Comparison of ENCODE assay signal across 8 mouse cellular contexts in the genomic region with DNA sequence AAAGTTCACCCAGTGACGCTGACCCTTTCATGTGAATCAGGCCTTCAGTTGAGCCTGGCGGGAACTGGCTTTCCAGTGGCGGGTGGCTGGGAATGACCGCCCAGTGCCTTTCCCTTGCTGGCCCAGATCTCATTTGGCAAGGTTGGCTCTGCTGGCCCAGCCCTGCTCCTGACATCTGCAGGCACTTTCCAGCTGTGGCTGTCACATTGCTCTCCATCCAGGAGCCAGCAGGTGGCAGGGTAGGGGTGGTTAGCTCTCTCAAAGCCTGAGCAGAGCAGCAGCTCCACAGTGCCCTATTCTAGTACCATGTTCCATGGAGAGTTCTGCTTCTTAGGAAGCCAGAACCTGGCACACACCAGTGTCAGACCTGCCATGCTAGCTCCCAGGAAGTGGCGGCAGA. TPM values are rescaled to one million over a fixed set of nuclear protein-coding genes. Genes with fewer than 3 reads are reported as not detected.
DNase-seq lines count a peak whose midpoint lies in the region; ATAC-seq and TF ChIP-seq lines count a peak whose summit lies in the region.

No protein-coding gene starts in this region.

- no peaks in the 10 kb centered on the region for H3K9me3 ChIP-seq in CH12.LX (replicated peaks; ENCODE audit: low read length)
- no peaks in the 10 kb centered on the region for H3K9me3 ChIP-seq in forebrain, embryonic 15.5 days
- H3K9me3 ChIP-seq in lung, embryonic 15.5 days, result no peaks in the 10 kb centered on the region

- WGBS in forebrain, embryonic 15.5 days, result 35% methylated on average over 5 of the region's 5 CpGs
- 31% methylated on average over 5 of the region's 5 CpGs for WGBS in lung, embryonic 15.5 days

- intact Hi-C loops in heart, postnatal 36 days (cut with DNase I), result loop anchor here (1.0 kb wide), 1 partner anchor 17 kb away; no protein-coding TSS in a partner anchor

- no peak overlapping the region for H3K27ac ChIP-seq in CH12.LX (ENCODE audit: insufficient read depth, low read depth)
- H3K27ac ChIP-seq in forebrain, embryonic 15.5 days (replicated peaks), result no peak overlapping the region
- peak overlapping the region; percentile 95 for H3K27ac ChIP-seq in layer of hippocampus, adult 2 months
- H3K27ac ChIP-seq in lung, embryonic 15.5 days, result no peak overlapping the region

- TF ChIP-seq POLR2A in CH12.LX (IDR thresholded peaks at IDR 0.05; ENCODE audit: low read depth, low read length), result no peak; the same call in 1 of the 2 replicates

- no peak overlapping the region for H3K4me2 ChIP-seq in CH12.LX (ENCODE audit: insufficient read depth, low read depth, poor library complexity, severe bottlenecking)
- H3K4me2 ChIP-seq in forebrain, embryonic 15.5 days (replicated peaks), result peak overlapping the region; percentile 8; the same call in 1 of the 2 replicates
- peak overlapping the region; percentile 59; the same call in 1 of the 2 replicates for H3K4me2 ChIP-seq in lung, embryonic 15.5 days

- dilution Hi-C loops in CH12.LX (cut with MboI; ENCODE audit: extremely low pct_ligation_motif_present, extremely low pct_unique_long_range_greater_than_20kb, low sequenced_read_pairs), result no loop called here

- DNase-seq in CH12.LX (ENCODE audit: extremely low read depth), result peak; percentile 71
- peak; percentile 61 for DNase-seq in c-Kit-positive CD71-negative TER-119-negative erythroid progenitor cells, embryonic 14.5 days (ENCODE audit: low read depth)
- DNase-seq in heart, postnatal 36 days, result peak; percentile 76 to 80
- peak; percentile 59 to 61 for DNase-seq in layer of hippocampus, adult 2 months (ENCODE audit: low spot score in 2 of 2)
- DNase-seq in ovary, adult 18-20 months (ENCODE audit: low spot score), result peak; percentile 65
- peak; percentile 83 for DNase-seq in thymus, postnatal 25 days

- ATAC-seq in forebrain, embryonic 15.5 days (replicated peaks), result no peak
- ATAC-seq in lung, embryonic 15.5 days (ENCODE audit: borderline replicate concordance, extremely low read depth, low FRiP score, low TSS enrichment), result no peak; the same call in 1 of the 2 replicates

- TF ChIP-seq RAD21 in CH12.LX (IDR thresholded peaks at IDR 0.05; ENCODE audit: low read depth, low read length), result peak; percentile 52

- H3K4me1 ChIP-seq in CH12.LX (ENCODE audit: control insufficient read depth in 1 of 2, insufficient read depth in 2 of 2), result peaks cover 30 to 59% of the 10 kb centered on the region in 2 experiments
- H3K4me1 ChIP-seq in forebrain, embryonic 15.5 days, result peaks cover 54% of the 10 kb centered on the region
- H3K4me1 ChIP-seq in lung, embryonic 15.5 days, result peaks cover 27% of the 10 kb centered on the region

- peaks cover 0 to 39% of the 10 kb centered on the region in 2 experiments for H3K36me3 ChIP-seq in CH12.LX (replicated peaks in 1 of 2; ENCODE audit: control insufficient read depth in 1 of 2, insufficient read depth in 1 of 2, low read length in 1 of 2)
- H3K36me3 ChIP-seq in forebrain, embryonic 15.5 days, result no peaks in the 10 kb centered on the region
- H3K36me3 ChIP-seq in lung, embryonic 15.5 days, result no peaks in the 10 kb centered on the region

- no peak overlapping the region for H3K4me3 ChIP-seq in CH12.LX (replicated peaks in 1 of 3; ENCODE audit: low read depth in 2 of 3, low read length in 2 of 3, poor library complexity in 1 of 3)
- peak overlapping the region; percentile 5; the same call in 1 of the 2 replicates for H3K4me3 ChIP-seq in forebrain, embryonic 15.5 days
- H3K4me3 ChIP-seq in layer of hippocampus, adult 2 months, result peak overlapping the region; percentile 70
- H3K4me3 ChIP-seq in lung, embryonic 15.5 days, result no peak overlapping the region

- H3K9ac ChIP-seq in CH12.LX (ENCODE audit: insufficient read depth, low read depth), result no peak overlapping the region
- no peak overlapping the region for H3K9ac ChIP-seq in forebrain, embryonic 15.5 days (replicated peaks)
- H3K9ac ChIP-seq in lung, embryonic 15.5 days, result no peak overlapping the region

- no peaks in the 10 kb centered on the region for H3K27me3 ChIP-seq in CH12.LX (replicated peaks)
- H3K27me3 ChIP-seq in forebrain, embryonic 15.5 days, result no peaks in the 10 kb centered on the region
- H3K27me3 ChIP-seq in lung, embryonic 15.5 days, result no peaks in the 10 kb centered on the region

- TF ChIP-seq EP300 in CH12.LX (IDR thresholded peaks at IDR 0.05; ENCODE audit: low read length), result no peak

- H3K79me2 ChIP-seq in CH12.LX (replicated peaks; ENCODE audit: control insufficient read depth, extremely low read depth, insufficient read depth, poor library complexity, severe bottlenecking), result peaks cover 75% of the 10 kb centered on the region

- peak; percentile 23 to 79; a peak in 3 of 4 replicates for TF ChIP-seq CTCF in CH12.LX (conservative IDR thresholded peaks at IDR 0.05 in 1 of 2, IDR thresholded peaks at IDR 0.05 in 1 of 2; ENCODE audit: low read depth in 2 of 2, low read length in 2 of 2)
- peak; percentile 78 for TF ChIP-seq CTCF in layer of hippocampus, adult 2 months (conservative IDR thresholded peaks at IDR 0.05)

- in situ Hi-C loops in CH12.LX (cut with MboI; ENCODE audit: low pct_ligation_motif_present, low pct_unique_long_range_greater_than_20kb, low sequenced_read_pairs), result no loop called here

TF ChIP-seq in CH12.LX, 34 proteins besides CTCF, POLR2A, EP300 and RAD21 (continues in another document):
- TF ChIP-seq ZNF384 (IDR thresholded peaks at IDR 0.05; ENCODE audit: low read depth, low read length) (0 out of 2 replicates have a peak, but pooled peaks have one; percentile 13), ETS1 (conservative IDR thresholded peaks at IDR 0.05; ENCODE audit: low read depth, low read length) (no peak), MAFK (IDR thresholded peaks at IDR 0.05; ENCODE audit: insufficient replicate concordance, low read length) (no peak), UBTF (IDR thresholded peaks at IDR 0.05; ENCODE audit: low read depth, low read length) (no peak), TBP (conservative IDR thresholded peaks at IDR 0.05; ENCODE audit: low read depth, low read length) (no peak), MXI1 (IDR thresholded peaks at IDR 0.05; ENCODE audit: low read depth, low read length) (peak; percentile 69), ZMIZ1 (IDR thresholded peaks at IDR 0.05; ENCODE audit: low read depth, low read length) (no peak), CHD2 (IDR thresholded peaks at IDR 0.05; ENCODE audit: low read length) (no peak), MYC (IDR thresholded peaks at IDR 0.05; ENCODE audit: low read depth, low read length) (peak; percentile 46; the same call in 1 of the 2 replicates), CHD1 (IDR thresholded peaks at IDR 0.05; ENCODE audit: low read depth, low read length) (no peak), ZC3H11A (IDR thresholded peaks at IDR 0.05; ENCODE audit: low read depth, low read length) (no peak), PAX5 (IDR thresholded peaks at IDR 0.05; ENCODE audit: low read length) (no peak), MAZ (IDR thresholded peaks at IDR 0.05; ENCODE audit: low read depth, low read length) (no peak), KAT2A (IDR thresholded peaks at IDR 0.05; ENCODE audit: insufficient replicate concordance, low read length) (no peak), E2F4 (IDR thresholded peaks at IDR 0.05; ENCODE audit: insufficient replicate concordance, low read depth, low read length) (no peak), NRF1 (IDR thresholded peaks at IDR 0.05; ENCODE audit: low read depth, low read length) (no peak), ELF1 (IDR thresholded peaks at IDR 0.05; ENCODE audit: low read depth, low read length) (no peak)

RNA-seq across cellular contexts. Expression of a gene that starts 2.7 kb away (rescaled TPM):
- 13.3 and 15.5 TPM in 2 replicates for total RNA-seq in CH12.LX (2012; rRNA removed)
- total RNA-seq in CH12.LX (2014; rRNA removed), result 2.7 and 3.3 TPM in 2 replicates
- polyA plus RNA-seq in CH12.LX (2012; ENCODE audit: insufficient read length, low read depth), result 30.9 and 43.8 TPM in 2 replicates
- polyA plus RNA-seq in forebrain, embryonic 15.5 days (2015; fragmentation: Nextera tagmentation; extraction: Ambion mirVana), result 22.0 and 23.1 TPM in 2 replicates
- total RNA-seq in heart, postnatal 36 days (2021), result 10 to 100 TPM; 22.5 to 27.0 TPM
- total RNA-seq in layer of hippocampus, adult 2 months (2021), result 10 to 100 TPM; 52.0 to 63.6 TPM
- polyA plus RNA-seq in lung, embryonic 15.5 days (2015; fragmentation: Nextera tagmentation; extraction: Ambion mirVana), result 15.5 and 18.3 TPM in 2 replicates

RNA-seq across cellular contexts. Expression of a gene that starts 15.7 kb away (rescaled TPM):
- total RNA-seq in CH12.LX (2012; rRNA removed) (48.1 and 49.4 TPM in 2 replicates), CH12.LX (2014; rRNA removed) (24.2 and 28.4 TPM in 2 replicates)
- 46.5 and 57.0 TPM in 2 replicates for polyA plus RNA-seq in CH12.LX (2012; ENCODE audit: insufficient read length, low read depth)
- polyA plus RNA-seq in forebrain, embryonic 15.5 days (2015; fragmentation: Nextera tagmentation; extraction: Ambion mirVana), result 98.9 and 103 TPM in 2 replicates
- total RNA-seq in heart, postnatal 36 days (2021), result 10 to 100 TPM; 35.1 to 43.5 TPM
- 100 to 1,000 TPM; 145 to 153 TPM for total RNA-seq in layer of hippocampus, adult 2 months (2021)
- polyA plus RNA-seq in lung, embryonic 15.5 days (2015; fragmentation: Nextera tagmentation; extraction: Ambion mirVana), result 68.2 and 72.4 TPM in 2 replicates

RNA-seq across cellular contexts. Expression of a gene that starts 40.3 kb away (rescaled TPM):
- 29.0 and 36.5 TPM in 2 replicates for total RNA-seq in CH12.LX (2012; rRNA removed)
- total RNA-seq in CH12.LX (2014; rRNA removed), result 7.8 and 12.4 TPM in 2 replicates
- polyA plus RNA-seq in CH12.LX (2012; ENCODE audit: insufficient read length, low read depth), result 136 and 153 TPM in 2 replicates
- polyA plus RNA-seq in forebrain, embryonic 15.5 days (2015; fragmentation: Nextera tagmentation; extraction: Ambion mirVana), result 60.2 and 62.6 TPM in 2 replicates
- total RNA-seq in heart, postnatal 36 days (2021), result 10 to 100 TPM; 29.5 to 29.7 TPM
- 10 to 100 TPM; 51.7 to 55.1 TPM for total RNA-seq in layer of hippocampus, adult 2 months (2021)
- 60.1 and 64.7 TPM in 2 replicates for polyA plus RNA-seq in lung, embryonic 15.5 days (2015; fragmentation: Nextera tagmentation; extraction: Ambion mirVana)

RNA-seq across cellular contexts. Expression of a gene that starts 40.7 kb away (rescaled TPM):
- total RNA-seq in CH12.LX (2012; rRNA removed) (63.8 and 81.8 TPM in 2 replicates), CH12.LX (2014; rRNA removed) (51.5 and 63.4 TPM in 2 replicates)
- polyA plus RNA-seq in CH12.LX (2012; ENCODE audit: insufficient read length, low read depth), result 119 and 123 TPM in 2 replicates
- 140 and 154 TPM in 2 replicates for polyA plus RNA-seq in forebrain, embryonic 15.5 days (2015; fragmentation: Nextera tagmentation; extraction: Ambion mirVana)
- total RNA-seq in heart, postnatal 36 days (2021), result 10 to 100 TPM; 29.3 to 31.3 TPM
- total RNA-seq in layer of hippocampus, adult 2 months (2021), result 10 to 100 TPM; 68.4 to 76.3 TPM
- polyA plus RNA-seq in lung, embryonic 15.5 days (2015; fragmentation: Nextera tagmentation; extraction: Ambion mirVana), result 116 and 118 TPM in 2 replicates

RNA-seq across cellular contexts. Expression of a gene that starts 47.3 kb away (rescaled TPM):
- 0.59 and 0.71 TPM in 2 replicates for total RNA-seq in CH12.LX (2012; rRNA removed)
- total RNA-seq in CH12.LX (2014; rRNA removed), result 0.43 TPM in 1 of 2 replicates, not detected in the other
- polyA plus RNA-seq in CH12.LX (2012; ENCODE audit: insufficient read length, low read depth), result 0.78 and 1.1 TPM in 2 replicates
- polyA plus RNA-seq in forebrain, embryonic 15.5 days (2015; fragmentation: Nextera tagmentation; extraction: Ambion mirVana), result 0.10 TPM in 2 replicates
- under 1 TPM; 0.22 to 0.53 TPM for total RNA-seq in heart, postnatal 36 days (2021)
- total RNA-seq in layer of hippocampus, adult 2 months (2021), result 1 to 10 TPM; 2.7 to 5.3 TPM
- 0.09 and 0.13 TPM in 2 replicates for polyA plus RNA-seq in lung, embryonic 15.5 days (2015; fragmentation: Nextera tagmentation; extraction: Ambion mirVana)

Comparison
In these comparisons a context has a peak if more than half of its experiments do, and no peak if none do; other contexts are left out.
1. H3K4me3 ChIP-seq: peak in forebrain, embryonic 15.5 days (single experiment) and layer of hippocampus, adult 2 months (single experiment); none in CH12.LX (0 of 3) and lung, embryonic 15.5 days (single experiment).
2. Peak in every context shown above with its lines, with median percentiles within 50 percentile points of each other: DNase-seq.